Mouse (Mus musculus): ENCODE measurements around the gene Ccdc85c.
A peak's percentile ranks its signal among the peaks of the same experiment; 100 is the strongest.

Gene Ccdc85c

DNA sequence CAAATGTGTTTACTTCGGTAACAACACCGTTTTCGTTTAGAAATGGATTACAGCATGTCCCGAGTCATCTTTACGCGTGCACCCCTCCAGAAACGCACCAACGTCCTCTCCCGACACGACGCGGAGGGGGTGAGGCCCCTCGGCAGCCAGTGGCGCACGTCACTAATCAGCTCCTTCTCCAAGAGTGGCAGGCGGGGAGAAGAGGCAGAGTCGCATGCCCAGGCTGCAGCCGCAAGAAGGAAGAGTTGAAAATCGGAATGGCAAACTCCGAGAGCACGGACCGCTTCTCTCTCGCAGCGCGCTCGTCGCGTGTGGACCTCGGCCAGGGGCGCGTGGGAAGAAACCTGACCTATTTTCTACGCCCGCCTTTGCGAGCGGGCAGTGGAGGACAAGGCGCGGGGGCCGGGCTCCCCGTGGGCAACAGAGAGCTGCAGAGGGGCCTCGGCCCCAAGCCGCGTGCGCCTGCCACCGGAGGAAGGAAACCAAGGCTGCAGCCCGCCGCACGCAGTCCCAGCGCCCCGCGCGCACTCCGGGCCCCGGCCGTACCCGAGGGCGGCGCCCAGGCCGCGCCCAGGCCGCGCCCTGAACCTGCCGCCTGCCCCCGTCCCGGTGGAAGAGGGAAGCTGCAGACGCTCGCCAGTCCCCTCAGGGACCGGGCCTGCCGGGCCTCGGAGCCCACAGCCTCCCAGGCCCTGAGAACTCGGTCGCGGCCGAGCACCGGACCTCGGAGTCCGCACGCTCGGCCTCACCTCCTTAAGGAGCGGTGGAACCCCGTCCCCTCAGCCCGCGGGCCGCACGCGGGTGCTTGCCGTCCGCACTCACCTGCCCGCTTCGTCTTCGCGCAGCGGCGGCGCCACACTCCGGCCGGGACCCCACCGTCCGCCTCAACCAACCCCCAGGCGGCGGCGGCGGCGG is 96.6 kb downstream of the Ccdc85c start:
- DNase-seq (ENCODE audit: inconsistent ontology term) = peak; percentile 70

DNA sequence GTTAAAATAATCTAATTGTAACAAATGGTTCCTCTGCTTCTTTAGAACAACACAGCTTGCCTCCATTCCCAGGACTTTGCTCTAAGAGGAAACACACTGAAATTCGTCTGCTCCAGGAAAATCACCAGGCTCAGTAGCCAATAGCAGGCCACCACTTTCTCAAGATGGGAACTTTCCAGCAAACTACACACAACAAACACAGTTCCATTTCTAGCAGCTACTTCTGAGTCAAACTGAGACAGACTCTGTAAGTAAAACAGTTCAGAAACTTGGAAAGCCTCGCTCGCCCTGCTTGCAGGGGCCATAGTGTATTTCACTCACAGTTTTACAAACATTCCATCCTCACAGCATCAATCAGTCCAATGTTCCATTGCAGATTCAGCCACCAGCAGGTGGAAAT is 98.9 kb downstream of the Ccdc85c start:
- DNase-seq (ENCODE audit: inconsistent ontology term) = no peak

- DNase-seq (ENCODE audit: inconsistent ontology term) = no peak
Measured at GRCm38 (mm10) chr12:108174606-108175505, 100.4 kb downstream of the Ccdc85c start.

- DNase-seq (ENCODE audit: inconsistent ontology term) = no peak
Measured at GRCm38 (mm10) chr12:108172639-108173038, 102.6 kb downstream of the Ccdc85c start.

GRCm38 (mm10) chr12:108171336-108171735 is 103.9 kb downstream of the Ccdc85c start:
- peak; percentile 25 for DNase-seq (ENCODE audit: inconsistent ontology term)

DNA sequence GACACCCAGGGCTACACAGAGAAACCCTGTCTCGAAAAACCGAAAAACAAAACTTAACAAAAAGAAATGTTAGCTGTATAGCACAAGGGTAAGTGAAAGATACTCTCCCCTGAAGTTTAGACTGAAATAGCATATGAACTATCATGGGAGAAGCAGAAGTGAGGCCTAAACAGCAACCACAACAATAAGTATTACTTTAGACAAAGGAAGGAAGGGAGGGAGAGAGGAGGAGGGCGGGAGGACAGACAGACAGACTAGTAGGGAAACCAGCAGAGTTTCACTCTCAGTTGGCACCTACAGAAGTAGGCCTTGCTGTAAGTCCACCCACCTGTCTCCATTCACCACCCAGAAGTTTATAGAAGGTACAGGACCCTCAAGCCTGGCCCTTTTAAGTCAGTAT is 104.8 kb downstream of the Ccdc85c start:
- DNase-seq (ENCODE audit: inconsistent ontology term) = no peak

GRCm38 (mm10) chr12:108168909-108169308 is 106.3 kb downstream of the Ccdc85c start:
- no peak for DNase-seq (ENCODE audit: inconsistent ontology term)

- no peak for DNase-seq (ENCODE audit: inconsistent ontology term)
Measured at GRCm38 (mm10) chr12:108163706-108164105, 111.5 kb downstream of the Ccdc85c start.

DNA sequence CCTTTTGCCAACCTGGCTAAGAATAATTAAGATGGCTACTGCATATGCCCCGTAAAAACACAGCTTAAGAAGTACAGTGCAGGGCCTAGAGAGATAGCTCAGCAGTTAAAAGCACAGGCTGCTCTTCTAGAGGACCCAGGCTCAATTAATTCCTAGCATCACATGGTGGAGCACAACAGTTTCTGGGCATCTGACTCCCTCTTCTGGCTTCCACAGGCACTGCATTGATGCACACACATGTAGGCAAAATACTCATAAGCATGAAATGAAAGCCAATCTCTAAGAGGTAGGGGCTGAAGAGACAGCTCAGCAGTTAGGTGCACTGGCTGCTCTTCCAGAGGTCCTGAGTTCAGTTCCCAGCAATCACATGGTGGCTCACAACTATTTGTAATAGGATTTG is 113.2 kb downstream of the Ccdc85c start:
- peak; percentile 13 for DNase-seq (ENCODE audit: inconsistent ontology term)

DNA sequence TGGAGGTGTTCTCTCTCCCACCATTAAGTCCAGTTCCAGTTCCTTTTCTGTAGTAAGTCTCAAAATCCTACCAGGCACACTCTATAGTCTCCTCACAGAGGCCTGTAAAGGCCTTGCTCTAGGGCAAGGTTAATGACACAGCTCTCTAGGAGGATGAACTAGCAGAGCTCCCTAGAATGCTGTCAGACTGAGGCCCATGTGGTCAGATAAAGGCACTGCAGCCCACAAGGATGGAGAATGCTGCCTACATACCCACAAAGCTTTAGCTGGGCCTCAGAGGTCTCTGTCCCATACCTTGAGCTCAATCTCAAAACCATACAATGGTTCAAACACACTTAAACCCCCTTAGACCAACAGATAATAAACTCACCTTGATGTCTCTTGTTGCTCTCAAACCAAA is 115.4 kb downstream of the Ccdc85c start:
- no peak for DNase-seq (ENCODE audit: inconsistent ontology term)

Data from Muller cell, postnatal 12 days (primary cell).